Mouse (Mus musculus): ENCODE measurements around the gene Fam208b.
"Not testable (repeated sequence)": the region's sequence is repeated elsewhere in the genome, so short reads cannot be mapped to it uniquely, and the experiment has no call there.

Fam208b gene

GRCm38 (mm10) chr13:3563953-3564352 is 47.0 kb downstream of the Fam208b start:
- DNase-seq (ENCODE audit: low read depth, low spot score) = no peak

- no peak for DNase-seq (ENCODE audit: low read depth, low spot score)
Measured at GRCm38 (mm10) chr13:3563130-3563529, 47.8 kb downstream of the Fam208b start.

GRCm38 (mm10) chr13:3547856-3548255 is 63.1 kb downstream of the Fam208b start:
- no peak for DNase-seq (ENCODE audit: low read depth, low spot score)

GRCm38 (mm10) chr13:3547410-3547809 is 63.5 kb downstream of the Fam208b start:
- DNase-seq (ENCODE audit: low read depth, low spot score) = no peak

GRCm38 (mm10) chr13:3544925-3545324 is 66.0 kb downstream of the Fam208b start:
- DNase-seq (ENCODE audit: low read depth, low spot score) = no peak

GRCm38 (mm10) chr13:3544077-3544874 is 66.6 kb downstream of the Fam208b start:
- no peak for DNase-seq (ENCODE audit: low read depth, low spot score)

GRCm38 (mm10) chr13:3541159-3541782 is 69.6 kb downstream of the Fam208b start:
- no peak for DNase-seq (ENCODE audit: low read depth, low spot score)

GRCm38 (mm10) chr13:3540166-3540565 is 70.7 kb downstream of the Fam208b start:
- no peak for DNase-seq (ENCODE audit: low read depth, low spot score)

GRCm38 (mm10) chr13:3538969-3539562 is 71.8 kb downstream of the Fam208b start:
- no peak for DNase-seq (ENCODE audit: low read depth, low spot score)

GRCm38 (mm10) chr13:3538223-3538968 is 72.5 kb downstream of the Fam208b start:
- DNase-seq (ENCODE audit: low read depth, low spot score) = peak; percentile 82

GRCm38 (mm10) chr13:3537594-3538222 is 73.2 kb downstream of the Fam208b start, which contains the start of gene Gdi2:
Gene Gdi2, plus strand, starts transcription at chr13:3538063.
- peak; percentile 98 for DNase-seq (ENCODE audit: low read depth, low spot score)

- DNase-seq (ENCODE audit: low read depth, low spot score) = no peak
Measured at GRCm38 (mm10) chr13:3534146-3534545, 76.8 kb downstream of the Fam208b start.

GRCm38 (mm10) chr13:3532451-3532850 is 78.5 kb downstream of the Fam208b start:
- peak; percentile 78 for DNase-seq (ENCODE audit: low read depth, low spot score)

- peak; percentile 92 for DNase-seq (ENCODE audit: low read depth, low spot score)
Measured at GRCm38 (mm10) chr13:3531692-3532320, 79.1 kb downstream of the Fam208b start.

GRCm38 (mm10) chr13:3531176-3531575 is 79.7 kb downstream of the Fam208b start:
- DNase-seq (ENCODE audit: low read depth, low spot score) = peak; percentile 79

GRCm38 (mm10) chr13:3530451-3530850 is 80.5 kb downstream of the Fam208b start:
- no peak for DNase-seq (ENCODE audit: low read depth, low spot score)

- peak; percentile 42 for DNase-seq (ENCODE audit: low read depth, low spot score)
Measured at GRCm38 (mm10) chr13:3526328-3526727, 84.6 kb downstream of the Fam208b start.

- DNase-seq (ENCODE audit: low read depth, low spot score) = no peak
Measured at GRCm38 (mm10) chr13:3525611-3526051, 85.3 kb downstream of the Fam208b start.

- no peak for DNase-seq (ENCODE audit: low read depth, low spot score)
Measured at GRCm38 (mm10) chr13:3523946-3524345, 87.0 kb downstream of the Fam208b start.

GRCm38 (mm10) chr13:3523459-3523858 is 87.4 kb downstream of the Fam208b start:
- DNase-seq (ENCODE audit: low read depth, low spot score) = no peak

- not testable (repeated sequence) for DNase-seq (ENCODE audit: low read depth, low spot score)
Measured at GRCm38 (mm10) chr13:3519994-3520393, 90.9 kb downstream of the Fam208b start.

Data from R1 (cell line).